Mouse (Mus musculus): ENCODE measurements around the gene Map7d1. TPM values are rescaled to one million over a fixed set of nuclear protein-coding genes. Genes with fewer than 3 reads are reported as not detected.

The Map7d1 gene
- polyA plus RNA-seq, 1 experiment: 6.0 TPM

GRCm38 (mm10) chr4:126295152-126295551 lies 39.0 kb upstream of the Map7d1 start:
- Histone ChIP-seq H3K27ac (ENCODE audit: control insufficient read depth, insufficient read depth, low read depth, low read length) (no peak overlapping the region), H3K4me1 (ENCODE audit: control insufficient read depth, insufficient read depth, low read length) (peaks cover 11% of the 10 kb centered on the region), H3K36me3 (ENCODE audit: control insufficient read depth, insufficient read depth, low read length) (no peaks in the 10 kb centered on the region), H3K27me3 (ENCODE audit: control insufficient read depth, insufficient read depth, low read length) (no peaks in the 10 kb centered on the region), H3K4me3 (ENCODE audit: control insufficient read depth, low read depth, low read length) (no peak overlapping the region)
- TF ChIP-seq CTCF (IDR thresholded peaks at IDR 0.05; ENCODE audit: control insufficient read depth, insufficient read depth, insufficient replicate concordance, low read depth, low read length) (no peak), POLR2A (IDR thresholded peaks at IDR 0.05; ENCODE audit: control insufficient read depth, low read depth, low read length) (no peak)

GRCm38 (mm10) chr4:126291196-126291595 lies 35.1 kb upstream of the Map7d1 start:
- Histone ChIP-seq H3K4me3 (ENCODE audit: control insufficient read depth, low read depth, low read length) (no peak overlapping the region), H3K27me3 (ENCODE audit: control insufficient read depth, insufficient read depth, low read length) (no peaks in the 10 kb centered on the region), H3K4me1 (ENCODE audit: control insufficient read depth, insufficient read depth, low read length) (peaks cover 7% of the 10 kb centered on the region), H3K36me3 (ENCODE audit: control insufficient read depth, insufficient read depth, low read length) (no peaks in the 10 kb centered on the region), H3K27ac (ENCODE audit: control insufficient read depth, insufficient read depth, low read depth, low read length) (no peak overlapping the region)
- TF ChIP-seq CTCF (IDR thresholded peaks at IDR 0.05; ENCODE audit: control insufficient read depth, insufficient read depth, insufficient replicate concordance, low read depth, low read length) (no peak), POLR2A (IDR thresholded peaks at IDR 0.05; ENCODE audit: control insufficient read depth, low read depth, low read length) (no peak)

GRCm38 (mm10) chr4:126290314-126290713 lies 34.2 kb upstream of the Map7d1 start:
- H3K36me3 ChIP-seq (ENCODE audit: control insufficient read depth, insufficient read depth, low read length): no peaks in the 10 kb centered on the region
- H3K27me3 ChIP-seq (ENCODE audit: control insufficient read depth, insufficient read depth, low read length): no peaks in the 10 kb centered on the region
- H3K27ac ChIP-seq (ENCODE audit: control insufficient read depth, insufficient read depth, low read depth, low read length): no peak overlapping the region
- peaks cover 9% of the 10 kb centered on the region for H3K4me1 ChIP-seq (ENCODE audit: control insufficient read depth, insufficient read depth, low read length)
- TF ChIP-seq POLR2A (IDR thresholded peaks at IDR 0.05; ENCODE audit: control insufficient read depth, low read depth, low read length) (no peak), CTCF (IDR thresholded peaks at IDR 0.05; ENCODE audit: control insufficient read depth, insufficient read depth, insufficient replicate concordance, low read depth, low read length) (no peak)
- no peak overlapping the region for H3K4me3 ChIP-seq (ENCODE audit: control insufficient read depth, low read depth, low read length)

DNA sequence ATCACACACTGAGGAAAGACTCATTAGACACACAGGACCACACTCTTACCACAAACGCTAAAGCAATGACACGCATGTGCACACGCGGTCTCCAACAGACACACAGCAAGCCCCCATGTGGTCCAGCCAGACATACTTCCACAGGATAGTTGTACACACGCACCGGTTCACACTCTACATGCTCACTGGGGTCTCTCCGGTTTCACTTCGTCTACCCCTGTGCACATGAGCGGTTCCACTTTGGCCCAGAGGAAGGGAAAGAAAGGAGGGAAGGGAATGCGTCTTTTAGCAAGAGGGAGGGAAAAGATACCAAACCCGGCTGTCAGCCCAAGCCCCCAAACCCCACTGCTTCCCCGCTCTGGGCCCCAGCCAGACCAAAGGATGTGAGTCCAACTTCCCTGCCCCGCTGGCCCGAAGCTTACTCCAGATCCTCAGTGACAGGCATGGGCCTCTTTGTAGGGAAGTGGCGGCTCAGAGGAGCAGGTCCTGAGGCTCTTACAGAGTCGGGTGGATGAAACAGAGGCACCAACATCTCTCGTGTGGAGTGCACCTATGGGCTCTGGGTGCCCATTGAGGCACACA lies 32.0 kb upstream of the Map7d1 start:
- Histone ChIP-seq H3K4me3 (ENCODE audit: control insufficient read depth, low read depth, low read length) (no peak overlapping the region), H3K27ac (ENCODE audit: control insufficient read depth, insufficient read depth, low read depth, low read length) (no peak overlapping the region), H3K36me3 (ENCODE audit: control insufficient read depth, insufficient read depth, low read length) (no peaks in the 10 kb centered on the region), H3K27me3 (ENCODE audit: control insufficient read depth, insufficient read depth, low read length) (no peaks in the 10 kb centered on the region), H3K4me1 (ENCODE audit: control insufficient read depth, insufficient read depth, low read length) (peaks cover 9% of the 10 kb centered on the region)
- TF ChIP-seq CTCF (IDR thresholded peaks at IDR 0.05; ENCODE audit: control insufficient read depth, insufficient read depth, insufficient replicate concordance, low read depth, low read length) (no peak), POLR2A (IDR thresholded peaks at IDR 0.05; ENCODE audit: control insufficient read depth, low read depth, low read length) (no peak)

- no peak for TF ChIP-seq CTCF (IDR thresholded peaks at IDR 0.05; ENCODE audit: control insufficient read depth, insufficient read depth, insufficient replicate concordance, low read depth, low read length)
- no peak for TF ChIP-seq POLR2A (IDR thresholded peaks at IDR 0.05; ENCODE audit: control insufficient read depth, low read depth, low read length)
- Histone ChIP-seq H3K4me1 (ENCODE audit: control insufficient read depth, insufficient read depth, low read length) (peaks cover 9% of the 10 kb centered on the region), H3K4me3 (ENCODE audit: control insufficient read depth, low read depth, low read length) (no peak overlapping the region; the same call in 1 of the 2 replicates), H3K27me3 (ENCODE audit: control insufficient read depth, insufficient read depth, low read length) (no peaks in the 10 kb centered on the region), H3K27ac (ENCODE audit: control insufficient read depth, insufficient read depth, low read depth, low read length) (no peak overlapping the region), H3K36me3 (ENCODE audit: control insufficient read depth, insufficient read depth, low read length) (no peaks in the 10 kb centered on the region)
Observed at GRCm38 (mm10) chr4:126287302-126287995, 31.3 kb upstream of the Map7d1 start.

GRCm38 (mm10) chr4:126286492-126286891 lies 30.3 kb upstream of the Map7d1 start, which contains the start of gene Col8a2:
Gene Col8a2, plus strand, starts transcription at chr4:126286793.
- Histone ChIP-seq H3K4me3 (ENCODE audit: control insufficient read depth, low read depth, low read length) (peak within 1 kb of the TSS; percentile 71), H3K4me1 (ENCODE audit: control insufficient read depth, insufficient read depth, low read length) (peaks cover 9% of the 10 kb centered on the region), H3K27ac (ENCODE audit: control insufficient read depth, insufficient read depth, low read depth, low read length) (no peak within 1 kb of the TSS), H3K36me3 (ENCODE audit: control insufficient read depth, insufficient read depth, low read length) (no peaks in the 10 kb centered on the region), H3K27me3 (ENCODE audit: control insufficient read depth, insufficient read depth, low read length) (no peaks in the 10 kb centered on the region)
- TF ChIP-seq POLR2A (IDR thresholded peaks at IDR 0.05; ENCODE audit: control insufficient read depth, low read depth, low read length): no peak
- TF ChIP-seq CTCF (IDR thresholded peaks at IDR 0.05; ENCODE audit: control insufficient read depth, insufficient read depth, insufficient replicate concordance, low read depth, low read length): no peak

DNA sequence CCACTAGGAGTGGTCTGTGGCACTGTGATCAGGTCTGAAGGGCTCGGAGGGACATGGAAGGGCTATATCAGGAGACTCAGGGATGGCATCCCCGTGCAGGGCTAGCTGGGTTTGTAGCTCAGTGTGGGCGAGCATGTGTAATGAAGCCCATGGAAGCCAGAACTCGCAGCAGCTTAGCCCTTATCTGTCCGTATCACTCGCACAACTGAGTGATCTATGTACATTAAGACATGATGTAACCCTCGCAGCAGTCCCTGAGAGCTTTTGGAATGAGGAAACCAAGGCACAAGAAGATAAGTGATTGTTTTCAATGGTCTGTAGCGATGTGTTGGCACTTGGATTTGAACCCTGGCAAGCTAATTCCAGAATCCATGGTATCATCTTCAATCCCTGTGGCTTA lies 27.4 kb upstream of the Map7d1 start:
- H3K4me1 ChIP-seq (ENCODE audit: control insufficient read depth, insufficient read depth, low read length): peaks cover 9% of the 10 kb centered on the region
- no peaks in the 10 kb centered on the region for H3K27me3 ChIP-seq (ENCODE audit: control insufficient read depth, insufficient read depth, low read length)
- TF ChIP-seq POLR2A (IDR thresholded peaks at IDR 0.05; ENCODE audit: control insufficient read depth, low read depth, low read length) (no peak), CTCF (IDR thresholded peaks at IDR 0.05; ENCODE audit: control insufficient read depth, insufficient read depth, insufficient replicate concordance, low read depth, low read length) (no peak)

More for the DNA sequence above, 27.4 kb upstream of the Map7d1 start:
- Histone ChIP-seq H3K27ac (ENCODE audit: control insufficient read depth, insufficient read depth, low read depth, low read length) (no peak overlapping the region), H3K36me3 (ENCODE audit: control insufficient read depth, insufficient read depth, low read length) (no peaks in the 10 kb centered on the region), H3K4me3 (ENCODE audit: control insufficient read depth, low read depth, low read length) (no peak overlapping the region)

Measured in testis, adult 2 months (tissue).